Mouse (Mus musculus) large intestine, adult 2 months (tissue): ENCODE data around the gene Npff. TPM values are rescaled to one million over a fixed set of nuclear protein-coding genes. Genes with fewer than 3 reads are reported as not detected.

Source experiments
- polyA plus RNA-seq: library from polyadenylated mRNA; depleted of rRNA; stranded (reverse); fragments of >200 nt; gene quantifications from 2 replicates; pipeline ENCODE4 v1.2.3, GENCODE M21; 2012; rRNA removed

The Npff gene
- polyA plus RNA-seq, 1 experiment = 3.1 TPM

Other genes with a start within 250 kb of the Npff start
- gene Mfsd5, start 245.5 kb downstream of the Npff start, polyA plus RNA-seq = 52.4 and 57.1 TPM in 2 replicates
- gene Espl1, start 228.7 kb downstream of the Npff start, polyA plus RNA-seq = 14.8 and 16.1 TPM in 2 replicates
- gene Pfdn5, start 198.8 kb downstream of the Npff start, polyA plus RNA-seq = 97.0 and 98.7 TPM in 2 replicates
- gene Myg1, start 193.2 kb downstream of the Npff start, polyA plus RNA-seq = 38.9 and 49.8 TPM in 2 replicates
- gene Aaas, start 174.2 kb downstream of the Npff start, polyA plus RNA-seq = 31.0 and 35.2 TPM in 2 replicates
- gene Sp7, start 157.8 kb downstream of the Npff start, polyA plus RNA-seq = not detected in 2 replicates
- gene Sp1, start 118.8 kb downstream of the Npff start, polyA plus RNA-seq = 10.3 and 19.7 TPM in 2 replicates
- 0.16 and 1.0 TPM in 2 replicates for gene Amhr2, start 79.6 kb downstream of the Npff start, polyA plus RNA-seq
- 734 and 781 TPM in 2 replicates for gene Prr13, start 65.9 kb downstream of the Npff start, polyA plus RNA-seq
- 449 and 466 TPM in 2 replicates for gene Pcbp2, start 54.4 kb downstream of the Npff start, polyA plus RNA-seq
- gene Gm10337, start 21.2 kb downstream of the Npff start, polyA plus RNA-seq = not detected in 2 replicates
- 2.6 and 2.7 TPM in 2 replicates for gene Map3k12, start 7.9 kb downstream of the Npff start, polyA plus RNA-seq
- 82.8 and 89.5 TPM in 2 replicates for gene Tarbp2, start 6.8 kb downstream of the Npff start, polyA plus RNA-seq
- gene Gm28047, start 100.1 kb upstream of the Npff start, polyA plus RNA-seq = not detected in 2 replicates
- gene Atf7, start 100.5 kb upstream of the Npff start, polyA plus RNA-seq = 45.0 and 47.4 TPM in 2 replicates
- 376 and 414 TPM in 2 replicates for gene Atp5g2, start 147.4 kb upstream of the Npff start, polyA plus RNA-seq
- gene Calcoco1, start 197.2 kb upstream of the Npff start, polyA plus RNA-seq = 11.2 and 17.4 TPM in 2 replicates